Mouse (Mus musculus) erythroblast, embryonic 14.5 days (primary cell): Measurements from ENCODE around the gene Myf5.

Experiments
- GATA1 ChIP-seq: IDR thresholded peaks from 2 replicates; pipeline ENCODE4 v1.6.1; 2012; ENCODE audit warnings: low read length, inconsistent platforms, mixed read lengths
- TAL1 ChIP-seq: IDR thresholded peaks from 3 replicates; pipeline ENCODE4 v1.6.1; 2012; ENCODE audit warnings: low read length, inconsistent platforms, mixed read lengths

DNA sequence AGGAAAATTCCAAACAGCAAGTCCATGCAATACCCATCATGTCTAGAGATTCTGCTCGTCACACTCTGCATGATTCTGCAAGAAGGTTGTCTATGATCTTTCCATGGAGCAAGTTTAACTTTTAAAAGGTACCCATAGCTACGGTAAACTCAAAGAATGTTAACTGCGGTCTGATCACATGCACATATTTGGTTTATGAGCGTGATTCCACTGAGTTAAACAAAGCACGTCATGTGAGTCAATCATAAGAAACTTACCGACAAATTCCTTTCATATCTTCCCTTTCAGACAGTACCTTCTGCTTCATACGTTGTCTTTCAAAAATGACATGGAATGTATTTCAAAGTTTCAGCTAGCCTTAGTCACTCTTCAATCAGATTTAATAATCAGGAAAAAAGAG is 16.3 kb upstream of the Myf5 start:
- no peak for TF ChIP-seq TAL1
- no peak for TF ChIP-seq GATA1
